Mouse (Mus musculus) lung, adult 2 months (tissue): ENCODE data around the gene Car9. TPM values are rescaled to one million over a fixed set of nuclear protein-coding genes. Genes with fewer than 3 reads are reported as not detected.
"Not testable (repeated sequence)": the region's sequence is repeated elsewhere in the genome, so short reads cannot be mapped to it uniquely, and the experiment has no call there.

Experiments used
- DNase-seq: peaks from one replicate; pipeline ENCODE4 v3.0.0; 2022
- H3K4me1 ChIP-seq: fragments of 200-500 bp; 2 replicates; pipeline ENCODE4 v1.6.1; 2011; ENCODE audit warnings: low read length; ENCODE audit not compliant: control insufficient read depth, insufficient read depth
- H3K4me3 ChIP-seq: fragments of 200-500 bp; replicated peaks from 2 replicates; pipeline ENCODE3; 2011; ENCODE audit warnings: low read depth, mild to moderate bottlenecking, control low read depth, low read length; ENCODE audit errors: extremely low read depth
- CTCF ChIP-seq: fragments of 200-500 bp; IDR thresholded peaks from 2 replicates; pipeline ENCODE4 v1.5.1; 2011; ENCODE audit warnings: mild to moderate bottlenecking, low read length, control low read depth; ENCODE audit not compliant: insufficient read depth
- POLR2A ChIP-seq: fragments of 200-500 bp; IDR thresholded peaks from 2 replicates; pipeline ENCODE4 v1.6.1; 2011; ENCODE audit warnings: low read depth, mild to moderate bottlenecking, control low read depth, low read length, borderline replicate concordance; ENCODE audit errors: extremely low read depth
- WGBS: fragments of 180-500 bp; shearing (Covaris S2); methylation state at CpG from one replicate; pipeline ENCODE4 v1.1.7; 2018; 5-methylcytosine and 5-hydroxymethylcytosine counted together
- polyA plus RNA-seq: library from polyadenylated mRNA; depleted of rRNA; stranded (reverse); fragments of >200 nt; gene quantifications from 2 replicates; pipeline ENCODE4 v1.2.3, GENCODE M21; 2012

The Car9 gene
- polyA plus RNA-seq, 1 experiment = 1.8 TPM

DNA sequence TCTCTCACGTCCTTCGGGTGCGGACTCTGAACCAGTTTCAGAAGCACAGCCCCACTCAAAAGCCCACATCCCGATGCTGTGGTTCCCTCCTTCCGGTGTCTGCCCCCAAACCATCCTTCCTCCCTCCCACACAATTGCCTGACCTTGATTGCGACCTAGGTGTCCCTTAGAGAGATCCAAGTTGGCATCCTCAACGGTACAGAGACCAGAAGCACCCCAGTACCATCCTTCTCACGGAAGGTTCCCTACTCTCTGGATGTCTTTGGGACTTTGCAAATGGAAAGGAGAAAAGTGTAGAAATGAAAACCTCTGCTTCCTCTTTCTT, 28.3 kb upstream of the Car9 start:
- Histone ChIP-seq H3K4me3 (peak overlapping the region; percentile 79), H3K4me1 (peaks cover 6% of the 10 kb centered on the region; the same call in 1 of the 2 replicates)
- DNase-seq = no peak
- 32% methylated on average over 8 of the region's 8 CpGs for WGBS
- TF ChIP-seq CTCF (no peak), POLR2A (no peak)

DNA sequence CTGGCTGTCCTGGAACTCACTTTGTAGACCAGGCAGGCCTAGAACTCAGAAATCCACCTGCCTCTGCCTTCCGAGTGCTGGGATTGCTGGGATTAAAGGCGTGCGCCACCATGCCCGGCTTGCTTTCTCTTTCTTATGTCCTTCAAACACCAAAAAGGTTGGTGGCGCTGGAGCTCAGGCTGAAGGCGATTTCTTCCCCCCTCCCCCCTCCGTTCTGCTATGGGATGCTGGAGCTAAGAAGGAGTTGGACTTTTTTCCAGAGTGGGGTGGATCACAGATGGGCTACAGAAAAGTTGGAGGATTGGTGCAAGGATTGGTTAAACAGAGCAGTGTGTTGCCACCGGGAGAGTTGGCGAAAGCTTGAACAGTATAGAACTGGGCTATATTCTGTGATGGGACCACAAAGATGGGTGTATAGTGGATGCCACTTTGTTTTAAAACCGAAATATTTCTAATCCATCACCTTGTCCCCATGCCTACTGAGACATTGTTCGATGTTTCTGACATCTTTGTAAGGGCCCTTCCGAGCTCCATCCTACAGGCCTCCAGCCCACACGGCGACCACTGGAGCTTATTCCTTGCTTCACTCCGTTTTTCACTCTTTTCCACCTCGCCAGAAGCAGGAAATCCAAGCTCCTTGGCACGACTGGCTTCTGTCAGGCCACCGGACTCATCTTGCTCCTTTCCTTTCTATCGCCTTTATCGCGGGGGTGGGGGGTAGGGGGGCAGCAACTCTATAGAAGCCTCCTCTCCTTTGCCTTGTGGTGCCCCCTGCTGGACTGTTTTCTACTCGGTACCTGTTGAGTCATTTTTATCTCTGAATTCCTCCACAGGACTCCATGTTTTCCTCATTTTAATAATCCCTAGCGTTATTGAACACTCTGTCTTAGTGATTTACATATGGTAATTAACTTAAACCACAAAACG, 27.6 kb upstream of the Car9 start:
- Histone ChIP-seq H3K4me1 (peaks cover 6% of the 10 kb centered on the region; the same call in 1 of the 2 replicates), H3K4me3 (peak overlapping the region; percentile 17)
- peak; percentile 61 for DNase-seq

DNA sequence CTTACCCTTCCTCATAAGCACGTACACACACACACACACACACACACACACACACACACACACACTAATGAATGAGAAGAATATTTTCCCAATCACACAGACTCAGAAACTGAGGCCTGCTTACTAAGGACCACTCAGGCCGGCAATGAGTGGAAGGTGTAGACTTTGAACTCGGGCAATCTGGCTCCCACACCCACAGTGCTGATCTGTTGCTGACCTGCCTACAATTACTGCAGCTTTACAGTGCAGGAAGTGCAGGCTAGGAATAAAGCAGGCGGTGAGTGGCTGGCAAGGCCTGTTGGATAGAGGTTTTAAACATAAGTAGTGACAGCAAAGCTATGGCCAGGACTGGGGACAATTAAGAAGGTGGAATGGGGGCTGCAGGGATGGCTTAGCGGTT, 25.8 kb upstream of the Car9 start:
- no peak for DNase-seq
- WGBS = 86% methylated on average over 5 of the region's 5 CpGs
- H3K4me1 ChIP-seq = peaks cover 6% of the 10 kb centered on the region; the same call in 1 of the 2 replicates
- TF ChIP-seq CTCF (no peak), POLR2A (no peak)
- no peak overlapping the region for H3K4me3 ChIP-seq

More for the DNA sequence above, 27.6 kb upstream of the Car9 start:
- TF ChIP-seq CTCF = peak; percentile 47
- no peak for TF ChIP-seq POLR2A
- WGBS = 45% methylated on average over 24 of the region's 24 CpGs

DNA sequence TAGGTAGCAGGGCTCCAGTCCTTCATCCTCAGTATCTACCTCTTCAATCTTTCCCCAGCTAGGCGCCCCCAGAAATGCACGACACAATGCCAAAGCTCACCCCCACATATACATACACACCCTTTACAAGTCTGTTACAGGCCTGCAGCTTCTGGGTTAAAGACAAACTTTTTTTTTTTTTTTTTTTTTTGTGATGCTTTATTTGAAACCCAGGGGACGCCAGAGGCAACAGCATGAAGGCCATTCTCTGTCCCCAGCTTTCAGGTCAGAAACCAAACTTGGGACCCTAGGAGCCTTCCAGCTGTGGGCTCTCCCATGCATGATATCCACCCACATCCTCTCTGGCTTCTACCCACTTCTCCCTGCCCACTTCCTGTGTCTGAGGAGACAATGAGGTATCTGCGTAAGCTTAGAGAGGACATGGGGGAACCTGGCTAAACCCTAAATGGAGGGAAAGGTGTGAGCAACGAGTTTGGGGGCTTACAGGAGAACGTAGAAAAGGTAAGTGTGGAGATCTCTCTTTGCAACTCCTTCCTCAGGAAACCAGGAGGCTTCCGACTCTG, 24.8 kb upstream of the Car9 start:
- DNase-seq = no peak

DNA sequence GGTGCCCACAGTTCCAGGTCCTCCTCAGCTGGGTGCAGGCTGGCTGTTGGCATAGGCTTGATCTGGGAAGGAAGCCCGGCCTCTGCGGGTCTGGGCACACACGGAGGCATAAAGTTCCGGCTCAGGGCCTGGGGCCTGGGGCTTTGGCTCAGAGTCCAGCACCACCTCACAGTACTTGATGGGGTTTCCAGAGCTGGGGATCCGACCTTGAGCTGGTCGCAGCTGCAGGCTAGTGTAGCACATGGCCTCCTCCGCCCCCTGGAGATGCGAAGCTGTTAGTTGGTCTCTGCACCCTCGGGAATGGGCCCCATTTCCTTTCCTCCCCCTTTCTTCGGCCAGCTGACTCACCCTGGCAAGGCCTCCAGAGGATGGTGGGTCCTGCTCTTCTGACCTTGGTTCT, 24.2 kb upstream of the Car9 start:
- 39% methylated on average over 10 of the region's 10 CpGs for WGBS
- TF ChIP-seq POLR2A = no peak
- no peak for TF ChIP-seq CTCF
- DNase-seq = no peak
- H3K4me1 ChIP-seq = peaks cover 6% of the 10 kb centered on the region; the same call in 1 of the 2 replicates
- no peak overlapping the region for H3K4me3 ChIP-seq

More for the DNA sequence above, 24.8 kb upstream of the Car9 start:
- 57% methylated on average over 7 of the region's 7 CpGs for WGBS
- no peak for TF ChIP-seq CTCF
- no peak for TF ChIP-seq POLR2A
- peaks cover 6% of the 10 kb centered on the region; the same call in 1 of the 2 replicates for H3K4me1 ChIP-seq
- H3K4me3 ChIP-seq = peak overlapping the region; percentile 4

DNA sequence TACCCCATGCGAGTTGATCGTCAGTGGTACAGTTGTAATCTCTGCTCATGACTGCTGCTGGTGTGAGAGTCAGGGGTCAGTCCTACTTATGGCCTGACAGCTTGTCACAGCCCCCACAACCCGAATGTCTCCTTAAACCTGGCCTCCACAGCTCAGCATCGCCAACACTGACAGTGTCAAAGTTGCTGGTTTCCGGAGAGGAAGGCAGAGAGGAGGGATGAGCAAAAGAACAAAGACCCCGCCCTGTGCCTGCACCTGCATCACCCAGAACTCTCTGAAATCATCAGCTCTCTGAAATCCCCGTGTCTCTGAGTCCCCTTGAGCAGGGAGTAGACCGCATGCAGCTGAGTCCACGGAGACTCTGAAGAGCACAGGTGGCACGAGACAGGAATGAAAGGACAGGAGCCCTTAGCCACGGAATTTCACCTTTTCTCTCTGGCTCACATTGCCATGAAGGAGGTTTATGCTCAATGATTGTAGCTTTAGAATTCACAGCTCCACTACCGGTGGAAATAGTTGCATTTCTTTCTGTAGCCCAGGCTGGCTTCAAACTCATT, 23.2 kb upstream of the Car9 start, which contains the start of gene Sit1:
Gene Sit1, minus strand, starts transcription at position 200 of the 557 bp plus-strand sequence.
- TF ChIP-seq CTCF (no peak), POLR2A (no peak)
- WGBS = 57% methylated on average over 12 of the region's 12 CpGs
- DNase-seq = no peak
- Histone ChIP-seq H3K4me3 (no peak within 1 kb of the TSS), H3K4me1 (peaks cover 3% of the 10 kb centered on the region; the same call in 1 of the 2 replicates)

DNA sequence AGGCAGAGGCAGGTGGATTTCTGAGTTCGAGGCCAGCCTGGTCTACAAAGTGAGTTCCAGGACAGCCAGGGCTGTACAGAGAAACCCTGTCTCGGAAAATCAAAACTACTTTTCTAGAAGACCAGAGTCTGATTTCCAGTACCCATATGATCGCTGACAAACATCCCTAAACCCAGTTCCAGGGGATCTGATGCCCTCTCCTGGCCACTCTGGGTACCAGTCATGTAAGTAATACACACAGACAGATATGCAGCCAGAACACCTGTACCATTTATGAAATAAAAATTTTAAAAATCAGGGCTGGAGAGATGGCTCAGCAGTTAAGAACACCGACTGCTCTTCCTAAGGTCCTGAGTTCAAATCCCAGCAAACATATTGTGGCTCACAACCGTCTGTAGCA, 21.1 kb upstream of the Car9 start:
- 84% methylated on average over 5 of the region's 5 CpGs for WGBS
- not testable (repeated sequence) for H3K4me1 ChIP-seq, H3K4me3 ChIP-seq, DNase-seq

DNA sequence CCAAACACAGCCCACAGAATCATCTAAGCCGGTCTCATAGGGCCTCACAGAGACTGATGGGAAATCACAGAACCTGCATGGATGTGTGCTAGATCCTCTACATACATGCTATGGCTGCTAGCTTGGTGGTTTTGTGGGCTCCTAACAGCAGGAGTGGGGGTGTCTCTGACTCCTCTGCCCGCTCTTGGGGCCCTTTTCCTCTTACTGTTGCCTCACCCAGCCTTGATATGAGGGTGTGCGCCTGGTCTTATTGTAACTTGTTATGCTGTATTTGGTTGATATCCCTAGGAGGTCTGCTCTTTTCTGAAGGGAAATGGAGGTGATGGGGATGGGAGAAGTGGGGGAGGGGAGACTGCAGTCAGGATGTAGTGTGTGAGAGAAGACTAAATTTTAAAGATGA, 17.2 kb upstream of the Car9 start:
- Histone ChIP-seq H3K4me3 (no peak overlapping the region), H3K4me1 (peaks cover 5% of the 10 kb centered on the region; the same call in 1 of the 2 replicates)
- TF ChIP-seq CTCF = no peak
- no peak for TF ChIP-seq POLR2A
- no peak for DNase-seq
- WGBS = 95% methylated on average over 3 of the region's 3 CpGs

DNA sequence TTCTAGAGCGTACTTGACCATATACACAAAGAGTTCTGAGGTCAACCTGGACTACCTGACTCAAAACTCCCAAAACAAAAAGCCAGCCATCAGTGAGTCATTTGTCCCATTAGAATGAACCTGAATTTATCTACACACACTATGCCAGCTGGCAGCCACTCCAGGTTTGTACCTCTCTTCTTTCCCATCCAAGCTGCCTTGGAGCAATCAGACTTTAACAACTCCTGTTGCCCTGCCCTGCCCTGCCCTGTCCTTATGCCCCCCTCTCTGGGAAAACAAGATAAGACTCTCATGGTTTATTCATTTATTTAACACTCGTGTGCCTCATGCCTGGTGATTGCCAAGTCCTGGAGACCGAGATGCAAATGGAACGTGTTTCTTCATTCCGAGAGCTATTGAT, 16.0 kb upstream of the Car9 start:
- H3K4me3 ChIP-seq = no peak overlapping the region
- no peak for TF ChIP-seq CTCF
- TF ChIP-seq POLR2A = no peak
- peaks cover 5% of the 10 kb centered on the region; the same call in 1 of the 2 replicates for H3K4me1 ChIP-seq
- WGBS = 63% methylated on average over 5 of the region's 5 CpGs
- peak; percentile 44 for DNase-seq
